Mouse (Mus musculus) heart, embryonic 15.5 days (tissue): ENCODE measurements at regions not wholly inside any gene's neighbourhood (a gene's known extent, or its start where the extent isn't known, plus 50 kb on each side); places are given as distances from the start of the nearest gene placed in this dataset.
"Not testable (repeated sequence)": the region's sequence is repeated elsewhere in the genome, so short reads cannot be mapped to it uniquely, and the experiment has no call there.

Experiments
- ATAC-seq: fragments of 200-750 bp; cut with Nextera tagmentation; replicated peaks from 2 replicates; pipeline ENCODE4 v1.8.0; 2017; ENCODE audit warnings: low read depth, moderate TSS enrichment; ENCODE audit not compliant: insufficient number of reproducible peaks, insufficient read depth, low FRiP score
- H3K27ac ChIP-seq: fragments of 300-500 bp; sonication (generic); 2 replicates; pipeline ENCODE4 v1.5.1; 2015; ENCODE audit warnings: mild to moderate bottlenecking, inconsistent platforms
- H3K27me3 ChIP-seq: fragments of 300-500 bp; sonication (generic); 2 replicates; pipeline ENCODE4 v1.6.1; 2015; ENCODE audit warnings: inconsistent platforms
- H3K36me3 ChIP-seq: fragments of 300-500 bp; sonication (generic); 2 replicates; pipeline ENCODE4 v1.6.1; 2015; ENCODE audit warnings: mild to moderate bottlenecking, inconsistent platforms
- H3K4me1 ChIP-seq: fragments of 300-500 bp; sonication (generic); replicated peaks from 2 replicates; pipeline ENCODE4 v1.6.1; 2015; ENCODE audit warnings: inconsistent platforms
- H3K4me2 ChIP-seq: fragments of 300-500 bp; sonication (generic); 2 replicates; pipeline ENCODE4 v1.6.1; 2015; ENCODE audit warnings: inconsistent platforms, mild to moderate bottlenecking, moderate library complexity
- H3K4me3 ChIP-seq: fragments of 300-500 bp; sonication (generic); 2 replicates; pipeline ENCODE4 v1.5.1; 2015; ENCODE audit warnings: mild to moderate bottlenecking, inconsistent platforms
- H3K9ac ChIP-seq: fragments of 300-500 bp; sonication (generic); 2 replicates; pipeline ENCODE4 v1.6.1; 2015; ENCODE audit warnings: mild to moderate bottlenecking, inconsistent platforms
- H3K9me3 ChIP-seq: fragments of 300-500 bp; sonication (generic); replicated peaks from 2 replicates; pipeline ENCODE4 v1.6.1; 2016; ENCODE audit warnings: inconsistent platforms
- WGBS: fragments of 180-500 bp; shearing (Covaris S2); methylation state at CpG from one replicate; pipeline ENCODE4 v1.1.7; 2015; ENCODE audit warnings: mixed read lengths; 5-methylcytosine and 5-hydroxymethylcytosine counted together

DNA sequence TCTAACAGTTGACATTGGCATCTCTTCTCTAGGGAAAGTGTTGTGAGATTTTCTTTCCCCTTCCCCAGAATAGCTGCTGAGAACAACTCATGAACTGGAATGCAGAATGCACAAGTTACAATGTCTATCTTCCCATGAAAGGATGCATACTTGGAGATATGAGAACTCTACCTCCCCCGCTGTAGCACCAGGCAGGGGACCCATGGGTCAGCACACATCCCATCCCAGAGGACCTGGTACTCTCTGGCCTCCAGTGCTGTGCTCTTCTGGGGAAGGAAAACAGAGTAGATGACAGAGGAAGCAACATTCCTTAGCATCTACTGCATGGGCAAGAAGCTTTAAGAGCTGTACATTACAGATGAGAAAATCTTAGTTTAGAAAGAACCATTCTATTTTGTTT lies 209.6 kb downstream of the Trib2 start:
- Histone ChIP-seq H3K9me3 (no peaks in the 10 kb centered on the region), H3K4me3 (no peak overlapping the region), H3K27me3 (no peaks in the 10 kb centered on the region), H3K4me2 (no peak overlapping the region), H3K27ac (no peak overlapping the region), H3K36me3 (no peaks in the 10 kb centered on the region), H3K4me1 (peaks cover 29% of the 10 kb centered on the region), H3K9ac (no peak overlapping the region)
- no peak for ATAC-seq
- 55% methylated on average over 1 of the region's 1 CpGs for WGBS

DNA sequence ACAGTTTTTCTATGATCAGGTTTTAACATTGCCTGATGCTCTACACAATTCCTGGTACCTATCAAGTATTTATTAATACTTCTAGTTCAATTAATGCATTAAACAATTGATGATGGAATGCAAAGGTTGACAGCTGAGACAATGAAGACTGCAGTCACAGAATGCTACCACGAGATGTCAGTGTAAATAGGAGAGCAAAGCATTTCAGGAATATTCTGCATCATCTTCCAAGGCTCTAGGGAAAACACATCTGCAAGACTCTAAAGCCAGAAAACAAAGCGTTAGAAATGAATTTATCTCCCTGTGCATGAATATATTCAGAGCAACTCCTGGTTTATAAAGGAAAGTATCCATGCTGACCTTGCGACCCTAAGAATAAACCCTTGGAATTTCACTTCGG lies 210.6 kb downstream of the Trib2 start:
- 50% methylated on average over 4 of the region's 4 CpGs for WGBS
- no peaks in the 10 kb centered on the region for H3K9me3 ChIP-seq
- H3K27me3 ChIP-seq: no peaks in the 10 kb centered on the region
- peaks cover 29% of the 10 kb centered on the region for H3K4me1 ChIP-seq
- no peaks in the 10 kb centered on the region for H3K36me3 ChIP-seq
- no peak overlapping the region for H3K4me3 ChIP-seq
- no peak for ATAC-seq
- 0 out of 2 replicates have a peak overlapping the region, but pooled peaks have one; percentile 10 for H3K4me2 ChIP-seq
- H3K27ac ChIP-seq: peak overlapping the region; percentile 33; the same call in 1 of the 2 replicates
- no peak overlapping the region for H3K9ac ChIP-seq

DNA sequence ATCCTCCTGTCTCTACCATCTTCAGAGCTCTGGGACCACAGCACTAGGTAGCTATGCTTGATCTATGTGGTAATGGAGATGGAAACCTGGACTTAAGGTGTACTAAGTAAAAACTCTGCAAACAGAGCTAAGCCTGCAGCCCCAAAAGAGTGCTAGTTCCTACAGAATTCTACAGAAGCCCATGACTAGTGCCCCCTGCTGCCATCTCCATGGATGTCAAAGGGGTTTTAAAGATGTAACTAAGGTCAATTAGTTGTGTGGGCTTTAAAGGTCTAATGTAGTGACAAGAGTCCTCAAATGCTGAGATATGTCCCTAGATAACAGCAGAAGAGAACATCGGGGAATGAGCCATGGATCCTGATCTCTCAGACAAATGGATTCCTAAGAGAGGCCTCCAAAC lies 212.1 kb downstream of the Trib2 start:
- no peaks in the 10 kb centered on the region for H3K27me3 ChIP-seq
- H3K4me1 ChIP-seq: peaks cover 29% of the 10 kb centered on the region
- no peak overlapping the region for H3K4me2 ChIP-seq
- H3K9ac ChIP-seq: no peak overlapping the region
- no peak for ATAC-seq
- H3K36me3 ChIP-seq: no peaks in the 10 kb centered on the region
- H3K27ac ChIP-seq: no peak overlapping the region
- H3K4me3 ChIP-seq: no peak overlapping the region
- WGBS: 66% methylated on average over 1 of the region's 1 CpGs
- no peaks in the 10 kb centered on the region for H3K9me3 ChIP-seq

DNA sequence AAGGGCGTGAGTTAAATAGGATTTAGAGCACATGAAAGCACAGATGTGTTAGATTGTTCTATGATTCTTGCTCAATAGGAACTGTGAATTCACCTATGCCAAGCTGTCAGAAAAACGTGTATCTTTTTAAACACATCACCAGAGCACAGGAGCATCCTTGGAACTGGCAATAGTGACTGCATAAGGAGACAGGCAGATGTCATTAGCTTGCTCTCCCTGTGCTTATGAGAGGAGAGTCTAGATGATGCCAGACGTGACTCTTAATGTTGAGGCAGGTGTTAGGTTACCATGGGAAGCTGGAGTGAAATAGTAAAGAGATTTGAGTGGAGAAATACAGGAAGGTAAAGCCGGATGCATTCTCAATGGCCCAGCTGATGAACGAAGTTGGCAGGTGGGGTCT lies 212.8 kb downstream of the Trib2 start:
- H3K9me3 ChIP-seq: no peaks in the 10 kb centered on the region
- no peaks in the 10 kb centered on the region for H3K27me3 ChIP-seq
- peaks cover 23% of the 10 kb centered on the region for H3K4me1 ChIP-seq
- no peak for ATAC-seq
- H3K27ac ChIP-seq: no peak overlapping the region
- no peak overlapping the region for H3K9ac ChIP-seq
- no peaks in the 10 kb centered on the region for H3K36me3 ChIP-seq
- no peak overlapping the region for H3K4me3 ChIP-seq
- H3K4me2 ChIP-seq: no peak overlapping the region
- 72% methylated on average over 5 of the region's 5 CpGs for WGBS

DNA sequence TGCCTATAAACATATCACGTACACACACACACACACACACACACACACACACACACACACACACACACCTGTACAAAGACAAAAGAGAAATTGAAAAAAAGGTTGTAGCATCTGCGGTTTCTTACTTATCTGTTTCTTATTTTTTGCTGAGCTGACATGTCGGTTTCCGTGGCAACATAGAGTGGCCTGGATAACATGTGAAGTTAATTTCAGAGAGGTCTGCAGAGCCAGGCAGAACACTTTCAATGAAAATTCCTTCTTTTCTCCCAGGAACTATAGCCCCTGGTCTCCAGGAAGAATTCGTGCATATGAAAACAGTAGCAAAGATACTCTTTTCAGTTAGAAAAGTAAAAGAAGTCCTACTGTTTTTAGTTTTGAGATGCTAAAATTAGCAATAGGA lies 213.4 kb downstream of the Trib2 start:
- Histone ChIP-seq H3K9ac (no peak overlapping the region), H3K4me3 (no peak overlapping the region), H3K9me3 (no peaks in the 10 kb centered on the region), H3K4me2 (no peak overlapping the region), H3K4me1 (peaks cover 19% of the 10 kb centered on the region), H3K27me3 (no peaks in the 10 kb centered on the region), H3K27ac (no peak overlapping the region), H3K36me3 (no peaks in the 10 kb centered on the region)
- ATAC-seq: no peak
- 66% methylated on average over 5 of the region's 5 CpGs for WGBS

DNA sequence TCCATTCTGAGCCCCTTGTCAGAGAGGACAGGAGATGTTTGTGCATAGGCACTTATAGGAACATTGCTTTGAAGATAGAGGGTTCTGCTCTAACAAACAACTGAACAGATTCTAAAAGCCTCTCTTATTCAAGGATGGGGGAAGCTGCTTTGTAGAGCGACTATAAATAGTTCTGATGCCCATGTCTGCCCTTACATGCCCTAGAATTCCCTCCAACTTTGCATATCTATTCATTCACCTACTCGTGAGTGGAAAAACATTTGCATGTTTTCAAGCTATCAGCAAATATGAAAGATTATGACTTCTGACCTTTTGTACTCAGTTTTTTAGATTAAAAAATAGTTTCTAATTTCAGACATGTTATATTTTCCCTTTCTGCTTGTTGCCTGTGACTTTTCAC lies 222.0 kb downstream of the Trib2 start:
- Histone ChIP-seq H3K4me1 (peaks cover 9% of the 10 kb centered on the region), H3K4me2 (0 out of 2 replicates have a peak overlapping the region, but pooled peaks have one; percentile 2), H3K36me3 (no peaks in the 10 kb centered on the region), H3K4me3 (no peak overlapping the region), H3K27ac (peak overlapping the region; percentile 69), H3K9ac (no peak overlapping the region), H3K9me3 (no peaks in the 10 kb centered on the region), H3K27me3 (no peaks in the 10 kb centered on the region)
- peak; percentile 55; the same call in 1 of the 2 replicates for ATAC-seq
- 21% methylated on average over 2 of the region's 2 CpGs for WGBS

DNA sequence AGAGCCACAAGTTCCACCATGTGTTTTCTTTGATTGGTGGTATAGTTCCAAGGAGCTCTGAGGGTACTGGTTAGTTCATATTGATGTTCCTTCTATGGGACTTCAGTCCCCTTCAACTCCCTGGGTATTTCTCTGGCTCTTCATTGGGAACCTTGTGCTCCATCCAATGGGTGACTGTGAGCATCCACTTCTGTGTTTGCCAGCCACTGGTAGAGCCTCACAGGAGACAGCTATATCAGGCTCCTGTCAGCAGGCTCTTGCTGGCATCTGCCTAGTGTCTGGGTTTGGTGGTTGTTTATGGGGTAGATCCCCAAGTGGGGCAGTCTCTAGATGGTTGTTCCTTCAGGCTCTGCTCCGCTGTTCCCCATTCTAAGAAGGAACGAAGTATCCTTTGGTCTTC lies 228.9 kb downstream of the Trib2 start:
- not testable (repeated sequence) for H3K9me3 ChIP-seq, H3K27me3 ChIP-seq, ATAC-seq, H3K4me3 ChIP-seq, H3K4me1 ChIP-seq, H3K36me3 ChIP-seq, H3K27ac ChIP-seq, H3K4me2 ChIP-seq, H3K9ac ChIP-seq
- 66% methylated on average over 2 of the region's 2 CpGs for WGBS

DNA sequence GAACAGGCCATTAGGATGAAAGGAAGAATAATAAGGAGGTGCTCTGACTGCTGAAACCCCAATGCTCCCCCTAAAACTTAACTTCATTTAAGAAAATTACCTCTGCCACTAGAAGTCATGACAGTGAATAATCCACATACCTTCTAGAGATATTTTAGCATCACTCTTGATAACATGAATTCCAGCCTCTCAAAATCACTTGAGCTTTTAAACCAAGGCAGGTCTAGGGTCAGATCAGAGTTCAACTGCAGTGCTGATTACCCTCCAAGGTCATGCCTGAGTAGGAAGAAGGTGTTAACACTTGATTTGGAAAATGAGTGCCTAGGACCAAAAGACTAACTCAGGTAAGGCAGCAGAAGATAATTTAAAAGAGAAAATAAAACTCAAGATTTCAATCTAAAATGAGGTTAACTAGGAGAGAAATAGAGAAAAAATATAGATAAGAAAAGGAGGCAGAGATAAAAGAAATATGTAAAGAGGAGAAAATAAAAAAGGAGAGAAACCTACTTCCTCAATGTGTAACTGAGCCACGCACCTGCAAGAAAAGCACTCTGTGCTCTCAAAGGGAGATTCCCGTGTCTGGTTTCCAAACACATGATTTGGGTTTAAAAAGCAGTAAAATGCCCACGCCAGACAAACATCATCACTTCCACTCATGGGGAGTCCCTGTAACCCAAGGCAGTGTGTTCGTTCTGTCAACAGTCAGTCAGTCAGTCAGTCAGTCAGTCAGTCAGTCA lies 229.8 kb downstream of the Trib2 start:
- Histone ChIP-seq H3K27me3 (no peaks in the 10 kb centered on the region), H3K4me1 (peaks cover 8% of the 10 kb centered on the region), H3K9ac (no peak overlapping the region), H3K9me3 (no peaks in the 10 kb centered on the region), H3K4me3 (no peak overlapping the region), H3K27ac (no peak overlapping the region), H3K4me2 (no peak overlapping the region), H3K36me3 (no peaks in the 10 kb centered on the region)
- no peak for ATAC-seq
- WGBS: 72% methylated on average over 4 of the region's 4 CpGs

DNA sequence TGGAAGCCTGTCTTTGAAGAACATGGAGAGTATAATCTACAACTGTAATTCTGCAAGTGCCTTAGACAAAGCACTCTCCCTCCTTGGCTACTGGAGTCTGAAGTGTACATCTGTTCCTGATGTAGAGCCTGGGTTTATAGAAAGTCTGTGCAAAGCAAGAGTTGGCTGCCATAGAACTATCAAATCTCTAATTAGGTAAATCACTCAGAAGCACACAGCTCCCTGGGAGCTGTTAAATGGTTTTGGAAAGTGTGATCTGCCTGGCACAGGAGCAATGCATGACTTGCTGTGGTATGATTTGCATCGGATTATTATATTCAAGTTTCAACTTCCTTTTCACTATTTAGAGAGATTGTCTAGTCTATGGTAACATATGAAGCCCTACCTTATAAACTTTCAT lies 230.9 kb downstream of the Trib2 start:
- Histone ChIP-seq H3K9me3 (no peaks in the 10 kb centered on the region), H3K27me3 (no peaks in the 10 kb centered on the region), H3K4me3 (no peak overlapping the region), H3K4me1 (peaks cover 8% of the 10 kb centered on the region), H3K36me3 (no peaks in the 10 kb centered on the region), H3K4me2 (no peak overlapping the region), H3K9ac (no peak overlapping the region), H3K27ac (no peak overlapping the region)
- WGBS: 81% methylated on average over 1 of the region's 1 CpGs
- ATAC-seq: no peak

DNA sequence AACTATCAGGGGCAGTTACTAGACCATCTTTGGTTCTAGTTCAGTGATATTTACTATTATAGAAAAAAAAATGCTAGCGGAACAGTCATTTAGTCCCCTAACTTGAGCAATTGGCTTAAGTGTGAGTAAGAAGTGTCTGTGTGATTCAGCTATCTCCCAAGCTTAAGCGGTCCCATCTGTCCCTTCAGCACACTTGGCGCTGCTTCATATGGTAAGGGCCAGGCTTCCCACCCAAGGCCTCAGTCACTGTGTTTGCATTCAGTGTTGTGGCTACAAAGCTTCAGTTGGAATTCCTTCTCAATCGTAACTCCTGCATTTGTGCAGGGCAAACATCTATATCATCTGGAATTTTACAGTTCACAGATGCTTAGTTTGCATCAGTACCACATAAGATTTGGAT lies 232.0 kb downstream of the Trib2 start:
- H3K27me3 ChIP-seq: no peaks in the 10 kb centered on the region
- no peak overlapping the region for H3K9ac ChIP-seq
- H3K4me2 ChIP-seq: no peak overlapping the region
- H3K4me1 ChIP-seq: peaks cover 8% of the 10 kb centered on the region
- ATAC-seq: no peak
- H3K36me3 ChIP-seq: no peaks in the 10 kb centered on the region
- H3K4me3 ChIP-seq: no peak overlapping the region
- H3K27ac ChIP-seq: no peak overlapping the region
- WGBS: 87% methylated on average over 4 of the region's 4 CpGs
- no peaks in the 10 kb centered on the region for H3K9me3 ChIP-seq

DNA sequence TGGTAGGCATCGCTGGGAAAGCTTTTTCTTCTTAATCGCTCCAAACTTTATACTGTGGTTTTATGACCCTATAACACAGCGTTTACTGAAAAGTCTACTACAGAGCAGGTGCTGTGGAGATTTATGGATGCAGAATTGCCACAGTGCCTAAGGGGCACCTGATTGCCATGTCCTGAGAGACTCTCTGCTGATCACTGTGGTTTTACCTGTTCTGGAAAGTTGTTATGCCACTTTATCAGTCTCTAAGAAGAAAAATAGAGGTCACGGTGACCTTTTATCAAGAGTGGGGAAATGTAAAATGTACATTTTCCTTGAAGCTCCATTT lies 250.0 kb downstream of the Trib2 start:
- Histone ChIP-seq H3K4me1 (peaks cover 5% of the 10 kb centered on the region), H3K9ac (no peak overlapping the region), H3K4me3 (no peak overlapping the region), H3K9me3 (no peaks in the 10 kb centered on the region), H3K27ac (peak overlapping the region; percentile 67), H3K27me3 (no peaks in the 10 kb centered on the region), H3K4me2 (no peak overlapping the region), H3K36me3 (no peaks in the 10 kb centered on the region)
- 66% methylated on average over 4 of the region's 4 CpGs for WGBS
- no peak for ATAC-seq

DNA sequence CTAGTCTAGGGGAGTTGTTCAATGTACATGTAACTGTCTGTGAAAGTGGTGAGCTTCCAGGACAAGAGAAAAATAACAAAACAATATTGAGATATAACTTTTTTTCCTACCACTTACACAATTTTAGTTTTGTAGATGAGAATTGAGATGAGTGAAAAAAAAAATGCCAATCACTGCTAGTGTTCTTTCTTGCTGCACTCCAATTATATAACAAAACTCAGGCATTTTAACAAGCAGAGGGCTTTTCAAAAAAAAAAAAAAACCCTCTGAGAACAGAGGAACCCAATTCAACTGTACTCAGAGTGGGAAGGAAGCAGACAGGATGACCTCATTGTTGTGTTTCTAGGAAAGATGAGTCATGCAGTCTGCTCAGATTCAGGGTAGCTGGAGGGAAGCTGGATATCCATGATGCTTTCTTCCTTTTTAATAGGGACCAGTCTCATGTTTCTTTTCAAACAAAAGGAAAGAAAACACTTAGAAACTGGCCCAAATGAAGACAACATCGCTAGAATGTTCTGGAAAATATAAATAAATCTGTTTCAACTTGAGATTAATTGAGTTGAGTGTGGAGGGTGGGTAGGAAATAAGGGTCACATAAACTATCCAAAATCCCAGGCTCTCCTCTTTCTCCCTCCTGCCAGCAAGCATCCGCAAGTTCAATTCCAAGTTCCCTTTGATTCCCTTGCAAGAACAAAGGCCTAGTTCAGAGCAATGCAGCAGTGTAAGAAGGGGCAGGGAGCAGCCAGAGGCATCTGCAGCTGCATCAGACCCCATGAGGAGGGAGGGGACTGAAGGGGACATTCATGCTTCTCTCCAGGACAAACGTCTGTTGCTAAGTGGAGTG lies 250.6 kb downstream of the Trib2 start:
- no peak overlapping the region for H3K9ac ChIP-seq
- WGBS: 29% methylated on average over 3 of the region's 3 CpGs
- peaks cover 5% of the 10 kb centered on the region for H3K4me1 ChIP-seq
- peak overlapping the region; percentile 67 for H3K27ac ChIP-seq
- no peaks in the 10 kb centered on the region for H3K9me3 ChIP-seq
- no peak overlapping the region for H3K4me2 ChIP-seq
- no peaks in the 10 kb centered on the region for H3K27me3 ChIP-seq
- H3K36me3 ChIP-seq: no peaks in the 10 kb centered on the region
- no peak overlapping the region for H3K4me3 ChIP-seq
- ATAC-seq: peak; percentile 78
